Mouse (Mus musculus) adipocyte (in vitro differentiated cells): ENCODE results near the gene Tarsl2.
A peak's percentile ranks its signal among the peaks of the same experiment; 100 is the strongest.

ENCODE experiments used
- DNase-seq: peaks from one replicate; pipeline ENCODE4 v3.0.0-alpha.2; 2016; ENCODE audit warnings: low spot score

Gene Tarsl2

DNA sequence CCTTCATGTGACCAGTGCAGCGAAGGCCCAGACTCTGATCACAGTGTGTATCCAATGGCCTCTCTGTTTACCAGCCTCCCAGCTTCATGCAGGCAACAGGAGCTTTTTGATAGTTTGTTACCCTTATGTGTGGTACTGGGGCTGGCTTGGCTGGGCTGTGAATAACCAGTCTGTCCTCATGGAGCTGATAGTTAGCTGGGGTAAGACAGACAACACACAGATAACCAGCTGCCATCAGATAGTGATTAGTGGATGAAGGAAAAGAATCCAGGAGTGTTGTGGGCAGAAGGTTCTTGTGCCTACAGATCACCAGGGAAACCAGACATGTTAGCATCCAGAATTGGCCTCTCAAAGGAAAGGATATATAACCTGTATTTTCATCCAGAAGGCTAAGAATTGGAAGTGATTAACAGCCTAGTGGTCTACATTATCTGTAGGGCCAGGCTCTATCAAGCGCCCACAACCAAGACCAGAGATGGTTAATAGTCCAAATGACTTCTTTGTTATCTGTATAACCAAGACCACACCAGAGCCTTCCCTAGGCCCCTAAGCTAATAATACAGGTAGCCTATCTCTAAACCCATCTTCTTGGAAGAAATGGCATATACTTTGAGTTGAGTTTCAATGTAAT is 12.9 kb downstream of the Tarsl2 start:
- no peak for DNase-seq

DNA sequence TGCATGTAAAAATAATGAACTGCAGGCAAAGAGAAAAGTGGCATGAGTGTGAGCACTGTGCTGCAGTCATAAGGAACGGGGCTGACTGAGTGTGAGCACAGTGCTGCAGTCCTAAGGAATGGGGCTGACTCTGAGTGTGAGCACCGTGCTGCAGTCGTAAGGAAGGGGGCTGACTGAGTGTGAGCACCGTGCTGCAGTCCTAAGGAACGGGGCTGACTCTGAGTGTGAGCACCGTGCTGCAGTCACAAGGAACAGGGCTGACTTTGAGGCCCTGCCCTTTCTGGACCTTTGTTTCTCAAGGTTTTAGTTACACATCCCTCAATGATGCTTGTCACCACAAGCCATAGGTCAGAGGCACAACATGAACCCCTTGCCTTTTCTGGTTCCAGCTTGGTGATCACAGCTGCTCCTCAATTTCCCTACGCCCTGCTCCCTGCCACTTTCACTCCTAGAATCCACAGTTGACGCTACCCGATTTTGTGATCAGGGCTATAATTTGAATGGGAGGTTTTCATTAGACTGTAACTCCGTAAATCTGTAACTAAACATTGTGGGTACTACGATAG is 18.6 kb downstream of the Tarsl2 start:
- DNase-seq: no peak

DNA sequence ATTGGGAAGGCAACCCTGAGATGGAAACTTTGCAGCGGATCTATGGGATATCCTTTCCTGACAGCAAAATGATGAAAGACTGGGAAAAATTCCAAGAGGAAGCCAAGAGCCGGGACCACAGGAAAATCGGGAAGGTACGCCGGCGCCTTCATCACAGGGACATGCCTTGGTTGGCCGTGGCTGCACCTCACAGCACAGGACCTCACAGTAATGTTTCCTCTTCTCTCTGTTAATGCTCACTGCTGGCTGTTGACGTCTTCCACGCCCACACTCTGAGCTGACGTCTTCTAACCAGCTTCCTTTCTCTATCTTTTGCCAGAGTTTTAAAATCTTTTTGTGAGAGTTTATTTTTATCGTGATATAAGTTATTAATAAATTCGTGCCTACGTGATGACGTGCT is 19.2 kb downstream of the Tarsl2 start:
- no peak for DNase-seq

DNA sequence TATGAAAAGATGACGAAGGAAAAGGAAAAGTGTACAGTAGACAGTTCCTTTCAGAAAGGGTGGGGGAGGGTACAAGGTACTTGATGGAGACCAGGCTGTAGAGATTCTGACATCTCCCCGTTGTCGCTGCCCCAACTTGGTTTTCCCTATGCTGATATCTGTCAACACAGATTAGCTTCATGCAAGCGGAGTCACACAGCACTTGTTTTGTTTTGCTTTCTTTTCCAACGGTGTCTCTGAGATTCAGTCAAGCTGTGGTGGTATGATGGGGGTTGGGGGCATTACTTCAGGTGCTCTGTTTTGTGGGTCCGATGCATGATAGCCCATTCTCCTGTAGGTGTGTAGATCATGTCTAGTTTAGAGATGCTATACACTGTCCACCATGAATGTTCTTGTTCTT is 22.8 kb downstream of the Tarsl2 start:
- DNase-seq: no peak

DNA sequence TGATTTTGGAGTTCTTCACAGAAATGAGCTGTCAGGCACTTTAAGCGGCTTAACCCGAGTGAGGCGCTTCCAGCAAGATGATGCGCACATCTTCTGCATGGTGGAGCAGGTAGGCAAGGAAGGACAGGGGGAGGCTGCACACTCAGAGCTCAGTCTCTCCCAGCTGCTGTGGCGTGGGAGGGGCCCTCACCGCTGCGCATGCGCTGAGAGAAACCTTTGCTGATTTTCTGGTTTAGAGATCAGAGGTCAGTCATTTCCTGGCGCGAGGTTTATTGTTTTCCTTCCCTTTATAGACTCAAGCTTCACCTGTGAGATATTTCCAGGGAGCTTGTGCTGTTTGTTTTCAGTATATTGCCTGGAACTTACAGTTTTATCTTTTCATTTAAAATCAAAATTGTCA is 33.4 kb downstream of the Tarsl2 start:
- no peak for DNase-seq

DNA sequence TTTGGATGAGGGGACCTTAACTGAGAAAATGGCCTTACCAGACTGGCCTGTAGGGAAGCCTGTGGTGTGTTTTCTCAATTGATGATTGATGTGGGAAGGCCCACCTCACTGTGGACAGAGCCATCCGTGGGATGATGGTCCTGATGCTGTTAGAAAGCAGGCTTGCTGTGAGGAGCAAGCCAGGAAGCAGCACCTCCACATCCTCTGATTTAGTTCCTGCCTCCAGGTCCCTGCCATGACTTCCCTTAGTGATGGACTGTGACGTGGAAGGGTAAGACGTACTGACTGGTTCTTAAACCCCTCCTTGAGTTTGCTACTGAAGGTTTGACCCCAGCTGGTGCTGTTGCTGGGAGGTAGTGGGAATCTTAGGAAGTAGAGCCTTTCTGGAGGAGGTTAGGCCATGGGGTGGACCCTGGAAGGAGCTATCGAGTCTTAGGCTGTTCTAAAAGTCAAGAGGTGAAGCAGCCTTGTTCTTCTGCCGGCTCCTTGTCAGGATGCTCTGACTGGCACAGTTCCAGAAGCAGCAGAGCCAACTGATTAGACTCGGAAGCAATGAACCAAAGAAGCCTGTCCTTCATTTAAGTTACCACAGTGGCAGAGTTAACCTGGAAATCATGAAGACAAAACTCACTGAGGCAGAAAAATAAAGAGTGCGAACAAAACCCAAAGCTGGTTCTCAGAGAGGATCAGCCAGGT is 34.4 kb downstream of the Tarsl2 start:
- DNase-seq: no peak

DNA sequence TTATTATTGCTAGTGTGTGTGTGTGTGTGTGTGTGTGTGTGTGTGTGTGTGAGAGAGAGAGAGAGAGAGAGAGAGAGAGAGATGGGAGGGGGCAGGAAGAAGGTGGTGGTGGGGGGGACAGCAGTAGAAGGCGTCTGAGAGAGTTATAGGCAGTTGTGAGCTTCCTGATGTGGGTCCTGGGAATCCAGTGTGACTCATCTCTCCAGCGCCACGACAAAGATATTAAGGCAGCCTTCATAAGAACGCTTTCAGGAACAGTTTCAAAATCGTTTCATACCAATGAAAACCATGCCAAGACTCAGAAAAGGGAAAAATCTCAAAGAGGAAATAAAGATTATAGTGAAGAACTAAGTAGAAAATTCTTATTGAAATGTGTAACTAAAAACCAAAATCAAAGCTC is 36.5 kb downstream of the Tarsl2 start:
- no peak for DNase-seq

DNA sequence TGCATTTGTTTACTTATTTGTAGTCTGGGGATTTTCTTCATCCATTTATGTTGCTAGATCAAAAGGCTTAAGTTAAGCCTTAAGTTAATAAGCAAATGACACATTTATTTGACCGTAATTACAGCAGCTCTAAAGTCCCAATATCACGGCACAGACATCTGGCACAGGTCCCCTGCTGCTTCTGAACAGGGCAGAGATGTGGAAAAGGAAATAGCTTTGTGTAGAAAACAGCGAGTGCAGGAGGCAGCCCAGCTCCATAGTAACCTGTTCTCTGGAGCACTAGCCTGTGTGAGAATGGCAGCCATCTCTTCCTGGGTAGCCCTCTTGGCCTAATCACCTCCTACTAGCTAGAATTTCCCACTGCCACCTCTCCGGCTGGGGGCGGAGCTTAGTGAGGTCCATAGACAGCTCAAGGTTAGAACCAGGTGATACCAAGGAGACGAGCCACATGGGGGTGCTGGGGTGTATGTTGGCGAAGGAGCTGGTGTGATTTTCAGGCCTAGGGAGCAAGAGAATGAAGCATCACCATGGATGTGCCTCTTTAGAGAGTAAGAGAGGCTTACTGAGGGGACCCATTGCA is 39.6 kb downstream of the Tarsl2 start:
- no peak for DNase-seq

DNA sequence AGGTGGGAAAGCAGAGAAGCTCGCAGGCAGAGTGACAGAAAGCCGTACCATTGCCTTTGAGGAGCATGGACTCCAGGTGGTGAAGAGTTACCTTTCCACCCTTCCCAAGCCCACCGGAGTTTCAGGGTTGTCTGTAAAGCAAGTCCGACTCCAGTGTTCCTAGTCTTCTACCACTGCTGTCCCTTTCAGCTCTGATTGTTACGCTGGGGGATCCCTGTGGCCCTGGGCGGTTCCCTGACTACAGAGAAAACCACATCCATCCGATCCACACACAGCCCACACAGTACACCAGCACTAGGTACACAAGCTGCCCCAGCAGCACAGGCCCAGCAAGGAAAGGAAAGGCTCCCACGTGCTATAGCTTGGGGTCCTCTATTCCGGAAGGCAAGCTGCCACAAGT is 42.0 kb downstream of the Tarsl2 start:
- DNase-seq: no peak

DNA sequence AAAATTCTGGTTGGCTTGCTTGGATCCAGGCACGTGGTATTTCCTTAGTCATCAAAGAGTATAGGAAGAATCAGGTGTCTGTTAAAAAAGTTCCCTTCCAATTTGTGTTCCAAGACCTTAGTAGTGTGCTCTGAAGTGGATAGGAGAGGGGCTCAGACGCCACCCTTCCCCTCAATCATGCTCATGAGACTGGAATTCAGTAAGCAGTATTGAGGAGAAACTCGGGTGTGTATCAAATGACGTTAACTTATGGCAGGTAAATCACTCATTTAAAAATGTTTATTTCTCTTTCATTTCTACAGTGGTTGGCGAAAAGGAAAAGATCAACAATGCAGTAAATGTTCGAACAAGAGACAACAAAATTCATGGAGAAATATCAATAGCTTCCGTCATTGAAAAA is 46.2 kb downstream of the Tarsl2 start, which contains the start of gene Tm2d3:
TSS of gene Tm2d3 (plus strand) at position 301 of the 400 bp plus-strand sequence.
- DNase-seq: no peak

DNA sequence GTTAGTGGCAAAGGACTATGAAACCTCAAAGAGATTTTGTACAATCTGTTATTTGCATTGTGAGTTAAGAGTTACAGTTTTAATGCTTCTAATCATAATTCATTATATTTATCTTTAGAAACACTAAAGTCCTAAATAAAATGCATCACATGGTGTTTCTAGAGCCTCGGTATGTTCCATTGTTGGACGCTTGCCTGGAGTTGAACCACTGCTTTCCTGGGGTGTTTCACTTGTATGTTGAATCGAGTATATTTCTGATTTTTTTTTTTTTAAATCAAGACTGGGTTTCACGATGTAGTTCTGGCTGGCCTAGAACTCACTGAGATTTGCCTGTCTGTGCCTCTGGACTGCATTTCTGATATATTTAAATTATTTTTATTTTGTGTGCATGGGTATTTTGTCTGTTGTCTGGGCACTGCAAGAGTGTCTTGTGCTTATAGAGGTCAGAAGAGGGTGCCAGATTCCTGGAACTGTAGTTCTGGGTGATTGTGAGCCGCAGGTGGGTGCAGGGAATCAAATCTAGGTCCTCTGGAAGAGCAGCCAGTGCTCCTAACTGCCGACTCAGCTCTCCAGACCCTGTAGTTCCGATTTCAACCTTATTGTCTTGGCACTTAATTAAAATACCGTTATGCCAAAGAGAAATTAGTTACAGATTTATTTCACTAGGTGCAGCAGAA is 47.4 kb downstream of the Tarsl2 start:
- no peak for DNase-seq

DNA sequence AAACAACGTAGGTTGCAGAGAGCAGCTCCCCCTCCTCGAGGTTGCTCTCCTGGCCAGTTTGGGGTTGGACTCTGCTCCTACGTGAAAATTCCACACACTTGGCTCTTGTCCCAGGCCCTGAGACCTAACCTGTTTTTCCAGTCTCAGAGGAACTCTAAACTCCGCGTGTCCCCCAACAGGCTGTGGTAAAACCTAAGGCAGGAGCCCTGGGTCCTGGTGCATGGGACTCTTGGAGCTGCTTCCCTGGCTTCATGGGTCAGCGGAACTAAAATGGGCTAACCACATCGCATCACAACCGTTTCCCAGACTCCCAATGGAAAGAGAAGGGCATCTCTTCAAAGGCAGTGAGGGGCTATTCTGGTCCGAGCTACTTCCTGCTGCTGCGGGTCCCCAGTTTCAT is 48.2 kb downstream of the Tarsl2 start:
- DNase-seq: no peak

DNA sequence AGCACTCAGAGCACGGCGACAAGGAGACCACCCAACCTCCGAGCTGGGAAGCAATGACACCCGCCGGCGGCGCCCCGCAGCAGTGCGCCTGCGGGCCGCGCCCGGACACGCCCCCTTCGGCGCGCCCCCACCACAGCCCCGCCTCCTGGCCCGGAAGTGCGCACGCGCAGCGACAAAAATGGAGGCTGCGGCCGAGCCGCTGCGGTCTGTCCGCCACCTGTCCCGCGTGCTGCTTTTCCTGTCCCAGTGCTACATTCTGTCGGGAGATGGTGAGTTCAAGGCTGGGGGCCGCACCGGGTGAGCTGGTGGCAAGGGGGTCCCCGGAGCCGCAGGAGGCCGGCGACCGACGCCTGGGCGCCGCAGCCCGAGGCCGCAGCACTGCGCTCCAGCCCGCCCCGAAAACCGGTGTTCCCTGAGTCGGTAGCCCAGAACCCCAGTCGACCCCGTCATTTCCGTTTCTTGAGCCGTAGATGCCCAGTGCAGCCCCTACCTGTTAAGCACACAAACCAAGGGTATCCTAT is 48.7 kb downstream of the Tarsl2 start:
- DNase-seq: peak; percentile 73

DNA sequence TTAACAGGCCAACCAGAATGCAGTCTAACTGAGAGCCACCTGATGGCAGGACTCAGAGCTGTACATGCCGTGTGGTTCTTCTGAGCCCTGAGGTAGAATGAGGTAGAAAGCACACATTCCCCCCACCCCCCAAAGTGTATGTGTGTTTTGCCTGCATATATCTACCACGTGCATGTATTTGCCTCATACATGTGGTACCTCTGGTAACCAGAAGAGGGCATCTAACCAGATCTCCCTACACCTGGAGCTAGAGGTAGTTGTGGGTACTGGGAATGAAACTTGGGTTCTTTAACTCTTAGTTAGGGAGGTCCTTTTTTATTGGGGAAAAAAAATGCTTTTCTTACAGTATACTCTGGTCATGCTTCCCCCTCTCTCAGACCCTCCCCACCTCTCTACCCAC is 51.8 kb downstream of the Tarsl2 start:
- peak; percentile 7 for DNase-seq

DNA sequence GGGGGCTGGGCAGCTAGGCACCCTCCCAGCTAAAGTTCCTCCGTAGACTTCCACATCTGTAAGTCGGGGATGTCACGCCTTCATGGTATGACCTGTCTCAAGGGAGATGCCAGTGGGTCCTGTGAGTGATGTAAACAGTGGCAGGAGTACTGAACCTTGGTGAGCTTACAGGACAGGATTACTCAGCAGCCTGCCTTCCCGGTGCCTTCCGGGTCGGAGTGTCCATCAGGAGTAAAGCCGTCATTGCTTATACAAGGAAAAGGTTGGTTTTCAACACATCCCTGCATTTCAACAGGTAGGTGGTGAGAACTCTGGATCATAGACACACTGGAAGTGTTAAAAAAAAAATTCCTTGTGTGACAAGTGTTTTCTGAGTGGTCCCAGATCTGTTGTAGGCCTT is 57.4 kb downstream of the Tarsl2 start:
- DNase-seq: no peak

DNA sequence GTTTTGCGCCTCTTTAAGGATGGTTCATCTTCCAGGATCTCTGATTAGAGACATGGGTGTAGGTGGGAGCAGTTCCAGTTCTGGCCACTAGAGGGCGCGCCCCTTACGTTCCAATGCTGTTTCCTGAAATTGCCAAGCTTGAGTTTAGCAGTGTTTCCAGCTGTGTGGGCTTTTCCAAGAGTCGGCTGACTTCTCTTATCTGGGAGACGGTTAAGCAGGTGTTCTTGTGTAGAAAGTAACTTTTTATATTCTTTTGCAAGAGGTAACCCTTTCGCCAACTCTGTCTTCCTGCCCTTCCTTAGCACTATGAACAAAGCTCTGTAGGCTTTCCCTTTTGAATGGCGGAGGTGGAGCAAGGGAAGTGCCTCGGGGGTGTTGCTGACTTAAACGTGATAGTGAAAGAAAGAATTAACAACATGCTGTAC is 60.1 kb downstream of the Tarsl2 start:
- DNase-seq: peak; percentile 73

DNA sequence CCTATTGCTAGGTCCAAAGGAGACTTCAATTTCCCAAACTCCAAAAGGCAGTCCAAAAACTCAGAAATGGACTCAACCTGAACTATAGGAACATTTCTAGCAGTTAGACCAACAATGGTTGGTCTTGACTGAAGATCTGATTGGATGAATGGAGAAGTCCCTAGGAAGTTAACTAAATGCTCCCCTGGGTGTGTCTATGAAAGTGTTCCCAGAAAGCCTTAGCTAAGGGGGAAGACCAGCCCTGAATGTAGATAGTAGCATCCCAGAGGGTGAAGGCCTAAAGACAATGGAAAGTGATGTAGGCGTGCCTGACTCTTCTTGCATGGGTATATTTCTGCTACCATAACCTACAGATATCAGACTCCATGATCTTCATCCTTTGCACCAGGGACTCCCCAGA is 63.8 kb downstream of the Tarsl2 start:
- DNase-seq: no peak

DNA sequence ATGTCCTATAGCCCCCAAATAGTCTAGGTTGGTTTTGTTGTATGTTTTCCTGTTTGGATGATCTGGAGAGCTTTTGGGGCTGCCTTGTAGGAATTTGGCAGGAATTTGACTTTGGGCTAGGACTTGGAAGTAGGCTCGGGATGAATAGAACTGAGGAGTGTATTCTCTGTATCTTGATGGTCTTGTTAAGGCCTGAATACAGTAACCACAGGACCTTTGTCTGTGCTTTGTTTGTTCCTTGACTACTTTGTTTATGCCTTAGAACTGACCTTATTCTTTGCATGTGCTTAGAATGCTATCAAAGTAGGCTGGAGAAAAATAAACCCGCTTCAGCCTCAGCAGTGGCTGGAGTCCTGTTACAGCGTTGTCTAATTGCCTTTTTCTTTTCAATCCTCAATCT is 65.6 kb downstream of the Tarsl2 start:
- DNase-seq: no peak

DNA sequence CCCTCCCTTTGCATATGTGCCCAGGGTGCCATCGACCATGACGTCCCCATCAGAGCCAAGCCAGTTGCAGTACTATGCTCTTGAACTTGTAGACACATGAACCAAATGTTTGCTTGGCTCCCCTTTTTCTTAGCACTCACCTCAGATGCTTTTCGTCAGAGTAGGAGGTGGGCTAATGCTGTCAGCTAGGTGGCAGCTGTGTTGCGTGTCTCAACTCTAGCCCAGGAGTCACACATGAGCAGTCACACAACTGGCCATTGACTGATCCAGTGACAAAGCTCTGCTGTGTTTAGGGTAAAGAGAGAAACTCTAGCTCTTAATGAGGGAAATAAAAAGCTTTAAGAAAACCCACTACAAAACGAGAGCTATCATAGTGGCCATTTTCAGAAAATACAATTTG is 69.1 kb downstream of the Tarsl2 start:
- DNase-seq: no peak

DNA sequence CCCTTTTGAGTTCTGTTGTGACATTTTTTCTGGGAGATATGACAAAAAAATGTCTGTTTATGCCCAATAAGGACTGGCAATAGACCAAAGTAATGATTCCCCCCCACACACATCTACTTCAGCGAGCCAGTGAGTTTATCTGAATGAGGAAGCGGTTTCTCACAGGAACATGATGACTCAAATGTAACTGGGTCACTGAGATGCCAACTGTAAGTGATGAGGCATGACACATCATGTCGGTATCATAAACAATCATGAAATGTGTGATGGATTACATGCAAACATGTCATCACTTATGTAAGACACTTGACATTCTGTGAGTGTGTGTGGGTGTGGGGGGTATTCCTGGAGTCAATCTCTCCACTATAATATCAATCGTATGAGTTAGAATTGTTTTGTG is 69.6 kb downstream of the Tarsl2 start:
- DNase-seq: no peak

DNA sequence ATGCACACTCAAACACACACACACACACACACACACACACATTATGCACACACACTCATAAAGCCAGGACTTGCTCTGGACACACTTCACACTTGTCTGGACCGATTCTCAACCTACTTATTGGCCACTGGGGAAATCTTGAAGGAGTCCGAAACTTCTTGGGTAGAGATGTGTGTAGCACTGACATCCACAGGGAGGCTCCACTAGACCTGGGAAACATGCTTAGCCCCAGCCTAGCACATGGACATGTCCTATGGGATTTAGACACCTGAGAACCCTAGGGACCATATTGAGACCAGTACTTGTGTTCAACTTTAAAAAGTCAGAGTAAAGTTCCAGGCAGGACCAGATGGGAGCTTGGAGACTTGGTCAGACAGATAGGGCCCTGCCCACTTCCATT is 89.3 kb downstream of the Tarsl2 start:
- peak; percentile 14 for DNase-seq

DNA sequence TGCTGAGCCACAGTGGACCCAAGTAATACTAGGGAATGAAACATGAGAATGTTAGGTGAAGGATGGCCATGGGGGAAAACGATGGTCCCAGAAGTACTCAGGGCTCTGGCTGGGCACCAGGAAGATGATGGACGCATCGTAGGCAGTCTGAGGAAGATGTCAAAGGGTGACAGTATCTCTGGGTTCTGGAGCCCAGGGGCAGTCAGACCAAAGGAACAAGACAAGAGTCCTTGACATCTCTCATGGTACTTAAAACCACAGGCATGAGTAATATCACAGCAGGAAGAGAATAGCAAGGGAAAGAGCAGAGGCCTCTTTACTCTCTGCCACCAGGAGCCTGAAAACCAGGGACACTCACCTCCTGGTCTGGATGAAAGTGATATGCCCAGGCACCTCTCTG is 90.6 kb downstream of the Tarsl2 start:
- no peak for DNase-seq
